Mouse (Mus musculus): Measurements from ENCODE around the gene Stk40. TPM values are rescaled to one million over a fixed set of nuclear protein-coding genes. Genes with fewer than 3 reads are reported as not detected.

Stk40 gene
- total RNA-seq, 2 experiments from 2014 or later = 52.4 to 63.1 TPM

- peak in 1 of 2 experiments; percentile 52 for DNase-seq
These were observed 6.0 kb upstream of the Stk40 start for GRCm38 (mm10) chr4:126097711-126098253.

DNA sequence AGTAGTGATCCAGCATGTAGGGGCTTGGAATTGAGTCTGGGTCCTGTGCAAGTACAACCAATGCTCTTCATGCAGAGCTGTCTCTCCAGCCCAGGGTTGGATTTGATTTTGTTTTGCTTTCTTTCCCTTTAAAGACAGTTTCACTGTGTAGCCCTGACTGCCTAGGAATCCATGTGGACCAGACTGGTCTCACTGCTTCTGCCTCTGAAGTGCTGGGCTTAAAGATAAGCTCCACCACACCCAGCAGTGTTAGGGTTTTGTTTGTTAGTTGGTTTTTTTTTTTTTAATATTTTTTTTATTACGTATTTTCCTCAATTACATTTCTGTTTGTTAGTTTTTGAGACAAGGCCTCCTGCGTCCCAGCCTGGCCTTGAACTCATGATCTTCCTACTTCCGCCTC lies 4.4 kb upstream of the Stk40 start:
- no peak for DNase-seq

GRCm38 (mm10) chr4:126100764-126101163 lies 3.0 kb upstream of the Stk40 start:
- DNase-seq = no peak

DNA sequence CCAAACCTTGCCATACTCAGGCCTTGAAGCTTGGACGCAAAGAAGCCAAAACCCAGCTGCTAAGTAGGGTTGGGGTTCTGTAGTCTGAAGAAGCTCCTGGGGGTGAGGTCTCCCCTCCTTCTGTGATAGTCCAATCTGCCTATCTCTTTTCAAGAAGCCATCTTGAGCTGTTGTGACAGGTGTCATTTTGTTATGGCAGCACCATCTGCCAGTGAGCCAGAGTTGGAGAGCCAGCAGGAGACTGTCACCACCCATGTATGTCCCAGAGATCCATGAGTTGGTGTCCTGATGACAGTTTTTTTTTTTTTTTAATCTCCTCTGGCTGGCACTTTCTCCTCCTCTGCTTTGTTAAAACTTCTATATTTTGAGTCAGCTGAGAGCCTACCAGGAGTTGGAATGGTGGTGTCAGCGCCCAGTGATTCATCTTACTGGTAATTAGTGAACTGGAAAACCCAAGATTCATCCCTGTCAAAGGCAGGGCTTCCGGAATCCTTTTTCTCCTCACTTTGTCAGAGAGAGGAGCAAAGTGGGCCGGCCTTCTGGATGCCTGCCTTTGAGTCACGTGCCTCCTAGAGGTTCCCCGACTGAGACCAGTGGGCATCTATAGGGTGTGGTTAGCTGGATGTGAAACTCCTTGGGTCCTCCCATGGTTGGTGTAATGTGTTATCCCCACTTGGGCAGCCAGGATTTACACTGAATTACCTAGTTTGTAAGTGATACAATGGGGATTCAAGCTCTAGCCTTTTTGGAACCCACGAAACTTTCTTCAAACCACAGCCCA lies 1.5 kb upstream of the Stk40 start:
- peak; percentile 42 to 54 for DNase-seq

DNA sequence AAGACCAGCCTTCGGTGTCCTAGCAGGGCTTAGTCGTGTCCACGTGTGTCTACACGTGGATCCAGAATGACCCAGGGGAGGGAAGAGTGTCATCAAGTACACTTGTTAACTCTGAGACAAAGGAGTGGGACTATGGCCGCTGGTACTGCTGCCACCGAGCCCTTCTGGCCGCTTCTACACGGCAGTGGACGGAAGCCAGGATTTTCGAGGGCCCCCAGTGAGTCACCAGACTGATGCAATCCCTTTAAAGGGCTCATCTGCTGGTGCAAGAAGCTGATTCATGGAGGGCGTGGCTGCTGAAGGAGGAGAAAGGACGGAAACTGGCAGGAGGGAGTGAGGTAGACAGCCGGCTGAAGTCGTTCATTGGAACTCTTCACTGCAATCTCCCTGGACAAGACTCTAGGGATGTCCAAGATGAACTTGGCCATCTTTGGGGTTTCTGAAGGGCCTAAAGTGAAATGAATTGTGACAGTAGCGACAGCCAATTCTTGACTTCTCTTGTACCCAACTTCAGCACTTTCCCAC lies 638 bp upstream of the Stk40 start:
- peak; percentile 96 for DNase-seq

- peak; percentile 41 to 42 for DNase-seq
These were observed 711 bp downstream of the Stk40 start for GRCm38 (mm10) chr4:126104261-126105075.

- DNase-seq = peak in 1 of 2 experiments; percentile 31
These were observed 1.5 kb downstream of the Stk40 start for GRCm38 (mm10) chr4:126105131-126105783.

DNA sequence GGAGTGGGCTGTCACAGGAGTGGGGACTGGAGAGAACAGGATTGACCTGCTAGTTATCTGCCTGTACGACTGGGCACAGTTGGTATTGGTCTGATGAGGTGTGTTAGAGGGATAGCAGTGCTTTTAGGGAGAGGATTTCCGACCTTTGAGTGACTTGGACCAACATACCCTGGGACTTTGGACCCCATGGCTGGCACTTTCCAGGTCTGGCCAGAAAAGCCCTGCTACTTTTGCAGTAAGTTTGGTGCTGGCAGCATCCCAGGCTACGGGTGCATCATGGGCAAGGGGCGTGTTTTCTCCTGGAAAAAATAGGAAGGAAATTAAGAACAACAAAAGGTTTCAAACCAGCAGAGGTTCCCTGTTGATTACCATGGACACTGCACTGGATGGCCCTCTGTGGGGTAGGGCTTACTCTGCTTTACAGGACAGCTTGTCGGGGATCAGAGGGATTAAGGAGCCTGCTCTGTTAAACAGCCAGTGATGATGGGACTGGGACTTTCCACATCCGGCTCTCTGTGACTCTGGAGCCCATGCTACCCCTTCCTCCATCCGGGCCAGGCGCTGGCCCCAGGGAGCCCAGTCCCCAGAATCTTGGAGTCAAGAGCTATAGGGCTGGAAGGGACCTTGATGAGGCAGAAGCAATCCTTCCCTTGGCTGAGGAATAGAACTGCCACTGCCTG lies 4.4 kb downstream of the Stk40 start:
- peak; percentile 37 to 72 for DNase-seq

GRCm38 (mm10) chr4:126109613-126110373 lies 6.0 kb downstream of the Stk40 start:
- DNase-seq = peak; percentile 59 to 60

- DNase-seq = peak; percentile 87 to 91
These were observed 6.8 kb downstream of the Stk40 start for GRCm38 (mm10) chr4:126110374-126111152.

DNA sequence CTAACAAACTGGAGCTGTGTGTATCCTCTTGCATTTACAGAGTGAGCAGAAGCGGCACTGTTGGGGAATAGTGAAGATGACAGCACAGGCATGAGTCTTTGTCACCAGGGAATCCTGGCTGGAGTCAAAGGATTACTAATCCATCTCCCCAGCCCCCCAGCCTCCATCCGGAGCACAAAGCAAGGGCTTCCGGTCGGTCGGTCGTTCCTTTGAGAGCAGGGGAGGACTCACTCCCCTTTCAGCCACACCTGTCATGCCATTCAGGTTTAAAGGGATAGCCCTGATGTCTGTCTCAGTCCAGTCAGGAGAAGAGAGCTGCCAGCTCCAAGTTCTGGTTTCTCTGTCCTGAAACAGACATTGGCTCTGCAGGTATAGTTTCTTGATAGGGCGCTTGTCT lies 7.4 kb downstream of the Stk40 start:
- peak; percentile 55 to 71 for DNase-seq

DNA sequence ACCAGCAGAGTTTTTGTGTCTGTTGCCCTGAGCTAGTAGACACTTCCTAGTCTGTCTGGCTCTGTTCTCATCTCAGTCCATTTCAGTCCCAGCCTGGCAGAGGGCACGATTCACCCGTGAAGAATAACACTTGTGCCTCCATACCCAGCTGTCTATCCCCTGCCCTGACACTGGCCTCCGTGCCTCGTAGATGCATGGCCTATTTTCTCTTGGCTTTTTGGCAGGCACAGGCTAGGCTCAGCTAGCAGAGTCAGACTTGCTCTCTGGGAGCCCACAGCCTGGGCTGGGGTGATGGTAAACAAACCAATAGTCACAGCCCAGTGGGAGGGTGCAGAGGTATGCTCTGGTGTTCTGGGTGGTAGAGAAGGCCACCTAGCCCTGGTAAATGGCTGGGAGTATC lies 9.5 kb downstream of the Stk40 start:
- DNase-seq = no peak

GRCm38 (mm10) chr4:126113943-126114342 lies 10.2 kb downstream of the Stk40 start:
- DNase-seq = peak; percentile 71 to 84

DNA sequence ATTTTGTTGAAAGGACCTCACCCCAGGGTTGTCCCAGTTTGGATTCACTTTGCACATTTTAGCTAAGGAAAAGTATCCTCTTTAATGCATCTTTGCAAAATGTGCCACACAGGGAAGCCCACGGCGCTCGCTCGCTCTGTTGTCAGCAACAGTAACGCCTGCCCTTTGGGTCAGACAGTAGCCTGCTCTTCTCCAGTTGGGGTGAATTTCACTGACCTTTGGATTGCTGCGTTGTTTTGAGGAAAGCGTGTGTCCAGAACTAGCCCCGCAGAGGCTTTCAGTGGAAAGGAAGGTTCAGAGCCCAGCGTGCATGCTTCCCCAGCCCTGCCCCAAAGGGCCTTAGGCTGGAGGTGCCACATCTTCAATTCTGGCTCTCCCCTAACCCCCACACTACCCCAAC lies 11.7 kb downstream of the Stk40 start:
- DNase-seq = no peak

GRCm38 (mm10) chr4:126115871-126116521 lies 12.2 kb downstream of the Stk40 start:
- DNase-seq = no peak

DNA sequence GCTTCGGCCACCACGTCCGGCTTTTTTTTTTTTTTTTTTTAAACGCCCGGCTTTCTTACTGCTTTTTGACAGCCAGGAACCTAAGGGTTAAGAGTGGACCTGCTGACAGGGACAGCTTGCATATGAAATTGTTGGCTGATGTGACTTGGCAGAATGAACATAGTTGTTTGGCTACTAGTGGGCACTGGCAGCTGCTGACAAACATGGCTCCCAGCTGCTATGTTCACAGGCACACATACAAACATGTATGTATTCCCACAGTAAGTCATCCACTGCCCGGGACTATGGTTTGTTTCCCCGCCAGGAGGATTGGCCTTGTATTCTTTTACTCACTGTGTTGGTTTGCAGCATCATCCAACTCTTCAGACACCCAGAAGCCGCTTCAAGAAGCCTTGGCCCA lies 13.4 kb downstream of the Stk40 start:
- DNase-seq = no peak

GRCm38 (mm10) chr4:126118651-126119050 lies 14.9 kb downstream of the Stk40 start:
- DNase-seq = no peak

GRCm38 (mm10) chr4:126119051-126119450 lies 15.3 kb downstream of the Stk40 start:
- no peak for DNase-seq

DNA sequence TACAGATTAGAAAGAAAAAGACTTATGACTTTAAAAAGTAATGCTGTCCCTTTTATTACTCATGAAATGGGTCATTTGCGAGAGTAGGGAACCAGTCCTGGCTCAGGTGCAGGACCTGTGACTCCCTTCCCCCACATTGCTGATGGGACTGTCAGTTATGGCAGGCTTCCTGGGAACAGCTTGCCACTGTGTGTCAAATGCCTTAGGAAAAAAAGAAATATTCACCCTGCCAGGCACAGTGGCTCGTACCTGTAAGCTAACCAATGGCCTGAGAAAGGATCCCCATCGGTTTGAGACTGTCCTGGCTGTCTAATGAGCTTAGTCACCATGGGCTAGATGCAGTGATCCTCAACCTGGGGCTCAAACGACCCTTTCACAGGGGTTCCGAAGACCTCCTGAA lies 16.3 kb downstream of the Stk40 start:
- no peak for DNase-seq
